Mouse (Mus musculus) stomach, postnatal 0 days (tissue): ENCODE data around the gene Pnck. TPM values are rescaled to one million over a fixed set of nuclear protein-coding genes. Genes with fewer than 3 reads are reported as not detected.

Experiments
- ATAC-seq: fragments of 200-750 bp; cut with Nextera tagmentation; 2 replicates; pipeline ENCODE4 v1.8.0; 2017; ENCODE audit not compliant: low FRiP score, low TSS enrichment
- DNase-seq: peaks from one replicate; pipeline ENCODE4 v3.0.0-alpha.2; 2016; ENCODE audit warnings: low spot score
- H3K27ac ChIP-seq: fragments of 300-500 bp; sonication (generic); replicated peaks from 2 replicates; pipeline ENCODE4 v1.5.1; 2014; ENCODE audit warnings: mild to moderate bottlenecking, control low read depth
- H3K27me3 ChIP-seq: fragments of 300-500 bp; sonication (generic); 2 replicates; pipeline ENCODE4 v1.6.1; 2014; ENCODE audit warnings: low read length; ENCODE audit not compliant: control insufficient read depth, insufficient read depth
- H3K36me3 ChIP-seq: fragments of 300-500 bp; sonication (generic); 2 replicates; pipeline ENCODE4 v1.6.1; 2014; ENCODE audit warnings: low read length, mixed read lengths; ENCODE audit not compliant: control insufficient read depth, insufficient read depth
- H3K4me1 ChIP-seq: fragments of 300-500 bp; sonication (generic); replicated peaks from 2 replicates; pipeline ENCODE4 v1.6.1; 2014; ENCODE audit warnings: antibody characterized with exemption; ENCODE audit not compliant: control insufficient read depth, insufficient read depth
- H3K4me2 ChIP-seq: fragments of 300-500 bp; sonication (generic); replicated peaks from 2 replicates; pipeline ENCODE4 v1.6.1; 2014; ENCODE audit warnings: low read depth, mild to moderate bottlenecking, control low read depth, moderate library complexity
- H3K4me3 ChIP-seq: fragments of 300-500 bp; sonication (generic); 2 replicates; pipeline ENCODE4 v1.5.1; 2014; ENCODE audit warnings: low read depth, low read length, control low read depth
- H3K9ac ChIP-seq: fragments of 300-500 bp; sonication (generic); 2 replicates; pipeline ENCODE4 v1.6.1; 2014; ENCODE audit warnings: mild to moderate bottlenecking, low read length, control low read depth, mixed read lengths
- H3K9me3 ChIP-seq: fragments of 300-500 bp; sonication (generic); 2 replicates; pipeline ENCODE4 v1.6.1; 2016; ENCODE audit warnings: low read length; ENCODE audit not compliant: control insufficient read depth
- CTCF ChIP-seq: IDR thresholded peaks from 2 replicates; pipeline ENCODE4 v1.5.1; 2016; ENCODE audit warnings: antibody characterized with exemption, low read depth, mild to moderate bottlenecking, moderate library complexity
- EP300 ChIP-seq: optimal IDR thresholded peaks from 2 replicates; pipeline ENCODE3; 2016; ENCODE audit warnings: antibody characterized with exemption
- WGBS: fragments of 180-500 bp; shearing (Covaris S2); extraction: QIAGEN DNeasy Blood & Tissue Kit; methylation state at CpG from one replicate; pipeline ENCODE4 v1.1.7; 2014; 5-methylcytosine and 5-hydroxymethylcytosine counted together
- polyA plus RNA-seq: library from polyadenylated mRNA; unstranded; fragments of >200 nt; fragmentation: Nextera tagmentation; extraction: Ambion mirVana; gene quantifications from 2 replicates; pipeline ENCODE4 v1.2.1, GENCODE M21; 2015

The Pnck gene
- polyA plus RNA-seq, 1 experiment from 2014 or later: 19.3 TPM

DNA sequence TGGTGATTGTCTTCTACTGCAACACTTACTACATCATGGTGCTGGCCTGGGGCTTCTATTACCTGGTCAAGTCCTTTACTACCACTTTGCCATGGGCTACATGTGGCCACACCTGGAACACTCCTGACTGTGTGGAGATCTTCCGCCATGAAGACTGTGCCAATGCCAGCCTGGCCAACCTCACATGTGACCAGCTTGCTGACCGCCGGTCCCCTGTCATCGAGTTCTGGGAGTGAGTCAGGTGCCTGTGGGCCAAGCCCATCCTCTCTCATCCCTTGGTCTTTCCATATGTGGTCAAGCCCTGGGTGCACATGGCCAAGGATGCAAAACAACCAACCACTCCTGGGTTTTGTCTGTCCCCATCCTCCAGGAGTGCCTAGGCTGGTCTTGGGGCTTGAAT lies 16.8 kb upstream of the Pnck start:
- ATAC-seq (no peak), DNase-seq (no peak)
- Histone ChIP-seq H3K9me3 (no peaks in the 10 kb centered on the region), H3K36me3 (no peaks in the 10 kb centered on the region), H3K9ac (no peak overlapping the region), H3K27me3 (no peaks in the 10 kb centered on the region), H3K4me1 (no peaks in the 10 kb centered on the region), H3K4me2 (no peak overlapping the region), H3K27ac (no peak overlapping the region), H3K4me3 (no peak overlapping the region)
- no peak for TF ChIP-seq EP300
- TF ChIP-seq CTCF: no peak
- WGBS: 93% methylated on average over 4 of the region's 4 CpGs

DNA sequence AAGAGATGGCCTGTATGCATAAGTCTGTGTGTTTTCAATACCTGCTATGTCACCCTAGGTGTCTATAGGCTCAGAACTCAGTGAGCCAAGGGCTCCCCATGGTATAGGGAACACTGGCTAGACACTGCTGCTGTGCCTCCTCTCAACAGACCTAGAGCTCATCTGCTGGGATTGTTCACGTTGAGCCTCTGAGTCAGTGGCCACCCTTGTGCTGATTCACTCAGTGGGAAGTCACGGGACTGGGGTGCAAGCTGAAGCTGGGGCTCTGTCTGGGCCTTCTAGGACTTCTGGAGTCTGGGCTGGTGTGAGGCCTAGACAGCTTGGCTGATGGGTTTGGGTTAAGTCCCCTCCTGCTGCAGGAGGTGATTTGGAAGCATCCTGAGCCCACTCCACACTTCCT lies 15.3 kb upstream of the Pnck start:
- Histone ChIP-seq H3K4me1 (no peaks in the 10 kb centered on the region), H3K4me2 (peak overlapping the region; percentile 66), H3K36me3 (no peaks in the 10 kb centered on the region), H3K4me3 (no peak overlapping the region), H3K27me3 (no peaks in the 10 kb centered on the region), H3K27ac (no peak overlapping the region), H3K9me3 (no peaks in the 10 kb centered on the region), H3K9ac (no peak overlapping the region)
- no peak for DNase-seq
- no peak for ATAC-seq
- 59% methylated on average over 2 of the region's 2 CpGs for WGBS
- no peak for TF ChIP-seq CTCF
- TF ChIP-seq EP300: no peak

DNA sequence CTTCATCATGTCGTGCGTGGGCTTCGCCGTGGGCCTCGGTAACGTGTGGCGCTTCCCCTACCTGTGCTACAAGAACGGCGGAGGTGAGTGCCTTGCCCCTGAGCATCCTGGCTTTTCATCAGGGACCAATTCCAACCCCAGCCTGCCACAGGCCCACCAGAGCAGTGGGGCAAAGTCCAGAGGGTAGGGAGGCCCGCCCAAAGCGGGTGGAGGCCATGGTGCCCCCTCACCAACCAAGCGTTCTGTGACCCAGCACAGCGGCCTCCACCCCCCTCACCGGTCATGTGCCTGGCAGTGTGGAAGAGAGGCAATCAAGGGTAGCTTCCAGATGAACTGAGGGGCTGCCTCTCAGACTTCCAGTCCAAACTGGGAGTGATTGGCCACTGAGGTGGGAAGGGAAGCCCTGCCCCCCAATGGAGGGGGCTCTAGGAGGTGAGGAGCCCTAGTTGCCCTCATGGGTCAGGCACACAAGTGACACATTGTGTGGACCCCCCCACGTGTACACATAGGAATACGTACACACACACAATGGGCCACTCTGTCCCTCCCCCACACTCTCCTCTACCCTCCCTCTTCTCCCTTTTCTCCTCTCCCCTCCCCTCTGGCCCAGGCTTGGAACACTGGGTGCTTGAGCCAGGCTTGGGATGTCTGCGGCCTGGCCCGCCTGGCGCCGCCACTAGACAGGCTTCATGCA lies 14.2 kb upstream of the Pnck start:
- WGBS: 16% methylated on average over 19 of the region's 20 CpGs
- H3K4me1 ChIP-seq: no peaks in the 10 kb centered on the region
- H3K9ac ChIP-seq: peak overlapping the region; percentile 75
- no peak for DNase-seq
- H3K27me3 ChIP-seq: no peaks in the 10 kb centered on the region
- ATAC-seq: peak; percentile 16; the same call in 1 of the 2 replicates
- TF ChIP-seq CTCF (no peak), EP300 (no peak)
- H3K27ac ChIP-seq: peak overlapping the region; percentile 78
- peak overlapping the region; percentile 54 for H3K4me3 ChIP-seq
- H3K4me2 ChIP-seq: peak overlapping the region; percentile 66
- H3K36me3 ChIP-seq: no peaks in the 10 kb centered on the region
- H3K9me3 ChIP-seq: no peaks in the 10 kb centered on the region

DNA sequence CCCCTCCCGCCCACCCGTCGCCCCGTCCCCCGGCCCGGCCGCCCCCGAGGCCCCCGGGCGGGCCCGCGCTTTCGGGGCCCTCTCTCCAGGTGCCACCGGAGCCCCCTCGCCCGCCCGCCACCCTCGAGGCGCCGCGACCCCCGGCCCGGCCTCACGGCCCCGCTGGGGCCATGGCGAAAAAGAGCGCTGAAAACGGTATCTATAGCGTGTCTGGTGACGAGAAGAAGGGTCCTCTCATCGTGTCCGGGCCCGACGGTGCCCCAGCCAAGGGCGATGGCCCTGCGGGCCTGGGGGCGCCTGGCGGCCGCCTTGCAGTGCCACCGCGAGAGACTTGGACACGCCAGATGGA lies 13.7 kb upstream of the Pnck start:
- peak overlapping the region; percentile 66 for H3K4me2 ChIP-seq
- WGBS: 12% methylated on average over 21 of the region's 42 CpGs
- no peaks in the 10 kb centered on the region for H3K36me3 ChIP-seq
- DNase-seq (no peak), ATAC-seq (0 out of 2 replicates have a peak, but pooled peaks have one; percentile 13)
- TF ChIP-seq CTCF (no peak), EP300 (no peak)
- H3K4me3 ChIP-seq: peak overlapping the region; percentile 54
- no peaks in the 10 kb centered on the region for H3K4me1 ChIP-seq
- no peaks in the 10 kb centered on the region for H3K9me3 ChIP-seq
- H3K9ac ChIP-seq: peak overlapping the region; percentile 75
- H3K27me3 ChIP-seq: no peaks in the 10 kb centered on the region
- peak overlapping the region; percentile 78; the same call in 1 of the 2 replicates for H3K27ac ChIP-seq

DNA sequence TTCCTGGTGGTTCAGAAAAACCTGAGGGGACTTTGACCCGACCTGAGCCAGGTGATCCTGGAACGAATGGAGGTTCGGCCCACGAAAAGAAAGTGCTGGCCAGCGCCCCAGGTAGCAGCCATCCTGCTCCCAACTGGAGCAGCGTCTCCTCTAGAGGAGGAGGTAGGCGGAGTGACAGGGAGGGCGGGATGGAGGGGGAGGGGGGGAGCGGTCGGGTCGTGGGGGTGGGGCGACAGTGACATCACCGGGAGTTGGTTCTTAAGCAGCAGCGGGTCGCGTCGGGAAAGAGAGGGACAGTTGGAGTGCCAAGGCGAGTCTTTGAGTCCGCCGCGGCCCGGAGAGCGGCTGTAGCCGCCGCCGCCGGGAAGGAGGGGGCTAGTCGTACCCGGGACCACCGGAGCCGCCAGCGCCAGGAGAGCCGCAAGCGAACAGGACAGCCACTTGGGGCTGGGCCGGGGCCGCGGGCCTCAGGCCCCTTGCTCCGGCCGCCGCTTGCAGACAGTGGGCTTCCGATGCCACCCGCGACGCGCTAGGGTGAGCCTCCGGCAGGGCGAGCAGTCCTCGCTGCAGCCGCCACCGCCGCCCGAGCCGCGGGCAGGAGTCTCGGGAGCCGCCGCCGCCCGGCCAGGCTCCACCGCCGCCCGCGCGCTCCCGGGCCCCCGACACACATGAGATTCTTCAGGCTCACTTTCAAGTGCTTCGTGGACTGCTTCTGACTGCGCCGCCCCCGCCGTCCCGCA lies 13.1 kb upstream of the Pnck start, which contains the start of gene Slc6a8:
Gene Slc6a8 (plus strand): TSS at position 272 of the 740 bp plus-strand sequence.
- Histone ChIP-seq H3K4me3 (peak within 1 kb of the TSS; percentile 54), H3K27me3 (no peaks in the 10 kb centered on the region), H3K4me2 (peak within 1 kb of the TSS; percentile 66), H3K9ac (peak within 1 kb of the TSS; percentile 75), H3K9me3 (no peaks in the 10 kb centered on the region), H3K4me1 (no peaks in the 10 kb centered on the region), H3K36me3 (no peaks in the 10 kb centered on the region), H3K27ac (peak within 1 kb of the TSS; percentile 78)
- no peak for TF ChIP-seq EP300
- WGBS: 19% methylated on average over 43 of the region's 72 CpGs
- DNase-seq (peak; percentile 79), ATAC-seq (peak; percentile 72)

DNA sequence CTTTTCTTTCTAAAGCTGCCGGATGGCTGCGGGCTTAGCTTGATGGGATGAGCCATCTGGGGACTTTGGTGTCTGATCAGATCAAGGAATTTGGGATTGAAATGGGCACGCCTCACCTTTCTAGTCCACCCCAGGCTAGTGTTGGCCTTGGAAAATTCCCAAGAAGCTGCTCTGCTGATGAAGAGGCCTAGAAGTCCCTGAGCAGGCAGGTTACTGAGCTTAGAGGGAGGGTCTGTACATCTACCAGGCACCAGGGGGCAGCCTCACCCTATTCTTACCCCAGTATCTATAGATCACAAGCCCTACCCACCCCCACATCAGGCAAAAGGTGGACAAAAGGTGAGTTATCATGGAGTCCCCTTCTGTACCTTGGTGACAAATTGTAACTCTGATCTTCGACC lies 12.1 kb upstream of the Pnck start:
- no peaks in the 10 kb centered on the region for H3K27me3 ChIP-seq
- no peaks in the 10 kb centered on the region for H3K4me1 ChIP-seq
- H3K4me3 ChIP-seq: no peak overlapping the region
- peak; percentile 61 for DNase-seq
- TF ChIP-seq EP300: no peak
- TF ChIP-seq CTCF: peak; percentile 73
- H3K9ac ChIP-seq: no peak overlapping the region
- H3K36me3 ChIP-seq: no peaks in the 10 kb centered on the region
- no peaks in the 10 kb centered on the region for H3K9me3 ChIP-seq
- ATAC-seq: peak; percentile 67
- no peak overlapping the region for H3K27ac ChIP-seq
- WGBS: 61% methylated on average over 4 of the region's 4 CpGs
- H3K4me2 ChIP-seq: no peak overlapping the region
